Mouse (Mus musculus) fibroblast of lung, adult 2 months (primary cell): Measurements from ENCODE around the gene Msh4.
"Not testable (repeated sequence)": the region's sequence is repeated elsewhere in the genome, so short reads cannot be mapped to it uniquely, and the experiment has no call there.

Source experiments
- DNase-seq: peaks from one replicate; pipeline ENCODE4 v3.0.0-alpha.2; 2011; ENCODE audit warnings: low read depth

Gene Msh4

GRCm38 (mm10) chr3:153911197-153911881, 5.4 kb upstream of the Msh4 start:
- DNase-seq, result no peak

DNA sequence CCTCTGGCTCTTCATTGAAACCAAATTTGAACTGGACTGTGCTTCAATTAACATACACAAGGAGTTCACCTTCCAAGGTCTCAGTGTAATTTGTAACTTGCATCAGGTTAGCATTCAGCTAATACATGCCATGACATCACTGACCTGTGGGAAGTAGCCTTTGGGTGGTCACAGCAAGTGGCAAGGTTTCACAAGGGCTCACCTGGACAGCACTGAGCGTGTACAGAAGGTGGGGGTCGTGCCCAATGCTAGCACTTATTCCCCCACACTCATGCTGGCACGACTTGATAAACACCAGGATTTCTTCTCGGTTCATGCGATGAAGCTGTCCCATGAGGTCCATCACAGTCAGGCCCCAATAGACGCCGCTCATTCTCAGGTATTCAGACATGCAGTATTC, 4.6 kb upstream of the Msh4 start:
- DNase-seq, result no peak

DNA sequence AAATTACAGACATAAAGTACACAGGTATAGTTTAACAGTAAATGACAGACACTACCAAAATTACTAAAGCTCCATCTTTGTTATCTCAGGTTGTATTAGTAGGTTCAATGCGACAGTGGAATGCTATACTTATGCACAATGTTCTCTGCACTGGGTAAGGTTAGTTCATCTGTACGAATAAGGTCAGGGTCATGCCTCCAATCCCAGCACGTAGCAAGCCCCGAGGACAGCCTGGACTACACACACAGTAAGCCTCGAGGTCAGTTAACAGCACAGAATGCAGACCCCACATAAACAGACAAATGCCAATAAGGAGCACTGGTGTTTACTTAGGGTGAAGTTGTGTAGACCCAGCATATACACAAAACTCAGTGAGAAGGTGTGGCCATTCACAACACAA, 3.0 kb upstream of the Msh4 start:
- DNase-seq, result no peak

DNA sequence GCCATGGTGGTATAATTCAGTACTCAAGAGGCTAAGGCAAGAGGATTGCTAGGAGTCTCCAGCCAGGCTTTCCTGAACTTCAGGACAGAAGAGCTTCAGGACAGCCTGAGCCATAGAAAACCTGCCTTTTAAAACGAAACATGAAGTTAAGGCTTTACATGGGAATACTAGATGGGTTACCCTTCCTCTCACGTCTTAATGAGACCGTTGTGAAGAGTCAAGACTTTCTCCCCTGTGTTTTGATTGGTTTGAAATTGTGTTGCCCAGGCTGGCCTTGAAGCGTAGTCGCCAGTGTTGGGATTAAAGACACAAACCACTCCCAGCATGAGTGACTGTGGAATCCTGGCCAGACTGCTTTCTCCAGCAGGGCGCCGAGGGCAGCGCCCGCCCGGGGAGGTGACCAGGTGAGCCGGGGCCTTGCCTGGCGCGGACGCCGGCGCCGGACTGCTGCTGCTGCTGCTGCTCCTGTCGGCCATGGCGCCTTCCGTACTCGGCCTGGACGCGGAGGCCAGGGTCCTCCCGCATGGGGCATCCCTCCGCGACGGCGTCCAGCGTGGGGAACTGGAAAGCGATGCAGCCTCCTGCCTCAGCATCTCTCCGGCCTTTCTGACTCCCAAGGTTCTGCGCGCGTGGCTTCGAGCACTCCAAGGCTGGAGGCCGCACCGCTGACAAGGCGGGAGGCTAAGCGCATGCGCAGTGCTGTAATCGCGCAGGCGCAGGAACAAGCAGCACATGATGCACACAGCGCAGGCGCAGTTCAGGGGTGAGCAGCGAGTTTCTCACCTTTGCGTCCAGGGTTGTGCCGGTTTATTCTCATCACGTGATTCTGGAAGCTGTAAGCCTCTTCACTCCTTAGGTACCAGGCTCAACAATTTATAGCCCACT, 445 bp downstream of the Msh4 start:
- no peak for DNase-seq

- DNase-seq, result peak; percentile 48
Observed at GRCm38 (mm10) chr3:153904586-153904985, 1.4 kb downstream of the Msh4 start.

GRCm38 (mm10) chr3:153902595-153902994, 3.3 kb downstream of the Msh4 start:
- DNase-seq, result no peak

GRCm38 (mm10) chr3:153901904-153902303, 4.0 kb downstream of the Msh4 start:
- no peak for DNase-seq

DNA sequence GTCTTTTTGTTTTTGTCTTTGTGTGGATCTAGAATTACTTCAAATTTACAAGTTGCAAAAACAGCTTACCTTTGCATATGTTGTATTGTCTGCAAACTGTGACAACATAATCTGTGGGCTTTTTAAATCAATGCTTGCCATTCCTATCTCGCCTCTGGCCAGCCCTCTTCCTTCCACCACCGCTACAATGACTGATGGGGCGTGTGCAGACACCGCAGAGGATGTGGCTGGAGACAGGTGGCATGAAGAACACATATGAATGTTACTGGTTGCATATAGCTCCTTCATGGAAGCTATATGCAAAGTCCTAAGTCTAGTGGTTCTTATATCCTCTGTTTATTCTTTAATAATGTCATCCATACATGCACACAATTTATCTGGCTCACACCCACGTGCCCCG, 8.7 kb downstream of the Msh4 start:
- no peak for DNase-seq

DNA sequence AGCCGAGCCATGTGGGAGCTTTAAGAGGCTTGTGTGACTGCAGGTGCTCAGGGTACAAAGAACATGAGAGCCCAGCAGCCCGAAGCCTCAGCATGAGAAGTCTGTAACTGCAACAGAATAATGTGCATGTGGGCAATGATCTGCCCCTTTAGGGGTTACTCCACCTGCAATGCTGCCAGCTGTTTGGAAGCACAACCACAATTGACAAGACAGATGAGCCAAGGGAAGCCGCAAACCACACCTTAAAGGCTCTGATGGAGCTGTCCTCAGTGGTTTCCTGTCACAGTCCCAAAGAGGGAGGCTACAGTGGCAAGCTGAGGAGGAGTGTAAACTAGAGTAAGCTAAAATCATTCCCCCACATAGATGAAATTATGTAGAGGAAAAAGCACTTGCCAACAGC, 10.5 kb downstream of the Msh4 start:
- DNase-seq, result no peak

- no peak for DNase-seq
Observed at GRCm38 (mm10) chr3:153889188-153889781, 16.7 kb downstream of the Msh4 start.

DNA sequence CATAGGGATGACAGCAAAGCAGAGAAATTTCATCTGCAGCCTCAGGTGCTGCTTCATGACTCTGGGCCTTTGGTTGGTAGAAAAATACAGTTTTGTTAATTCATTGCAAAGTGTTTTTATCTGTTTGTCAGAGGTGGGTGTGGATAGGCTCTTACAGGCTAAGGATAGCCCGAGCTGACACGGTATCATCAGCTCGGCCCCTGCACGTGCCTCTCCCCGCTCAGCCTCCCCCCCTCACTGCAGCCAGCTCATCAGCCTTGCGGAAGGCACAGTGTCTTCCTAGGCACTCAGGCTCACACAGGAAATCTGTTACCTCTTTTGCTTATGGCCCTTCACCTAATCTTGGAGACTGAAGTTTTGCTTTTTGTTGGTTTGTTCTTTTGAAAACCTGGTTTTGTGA, 17.8 kb downstream of the Msh4 start:
- no peak for DNase-seq

DNA sequence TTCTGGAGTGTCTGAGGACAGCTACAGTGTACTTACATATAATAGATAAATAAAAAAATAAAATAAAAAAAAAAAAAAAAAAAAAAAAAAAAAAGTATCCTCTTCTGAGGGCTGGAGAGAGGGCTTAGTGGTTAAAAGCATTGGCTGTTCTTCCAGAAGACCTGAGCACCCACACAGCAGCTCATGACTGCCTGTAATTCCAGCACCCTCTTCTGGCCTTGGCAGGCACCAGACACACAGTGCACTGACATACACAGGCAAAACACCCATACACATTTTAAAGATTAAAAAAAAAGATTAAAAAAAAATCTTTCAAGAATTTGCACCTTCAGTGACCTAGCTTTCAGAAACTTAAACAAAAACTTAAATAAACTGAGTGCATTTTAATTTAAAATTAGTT, 19.6 kb downstream of the Msh4 start:
- DNase-seq, result no peak

DNA sequence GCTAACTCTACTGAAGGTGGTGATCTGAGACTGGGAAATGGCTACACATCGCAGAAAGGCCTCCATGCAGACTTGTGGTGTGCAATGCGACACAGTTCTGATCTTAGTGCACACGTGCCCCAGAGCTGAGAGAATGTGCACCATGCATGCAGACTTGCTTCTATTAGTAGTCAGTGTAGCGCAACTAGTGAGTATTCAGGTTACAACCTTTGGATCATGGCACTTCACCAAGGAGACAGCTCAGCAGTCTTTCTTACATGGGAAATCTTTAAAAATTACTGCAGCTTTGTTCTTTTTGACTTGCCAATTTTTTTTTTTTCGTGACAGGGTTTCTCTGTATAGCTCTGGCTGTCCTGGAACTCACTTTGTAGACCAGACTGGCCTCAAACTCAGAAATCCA, 34.5 kb downstream of the Msh4 start:
- DNase-seq, result no peak

GRCm38 (mm10) chr3:153867149-153868136, 38.5 kb downstream of the Msh4 start:
- no peak for DNase-seq

DNA sequence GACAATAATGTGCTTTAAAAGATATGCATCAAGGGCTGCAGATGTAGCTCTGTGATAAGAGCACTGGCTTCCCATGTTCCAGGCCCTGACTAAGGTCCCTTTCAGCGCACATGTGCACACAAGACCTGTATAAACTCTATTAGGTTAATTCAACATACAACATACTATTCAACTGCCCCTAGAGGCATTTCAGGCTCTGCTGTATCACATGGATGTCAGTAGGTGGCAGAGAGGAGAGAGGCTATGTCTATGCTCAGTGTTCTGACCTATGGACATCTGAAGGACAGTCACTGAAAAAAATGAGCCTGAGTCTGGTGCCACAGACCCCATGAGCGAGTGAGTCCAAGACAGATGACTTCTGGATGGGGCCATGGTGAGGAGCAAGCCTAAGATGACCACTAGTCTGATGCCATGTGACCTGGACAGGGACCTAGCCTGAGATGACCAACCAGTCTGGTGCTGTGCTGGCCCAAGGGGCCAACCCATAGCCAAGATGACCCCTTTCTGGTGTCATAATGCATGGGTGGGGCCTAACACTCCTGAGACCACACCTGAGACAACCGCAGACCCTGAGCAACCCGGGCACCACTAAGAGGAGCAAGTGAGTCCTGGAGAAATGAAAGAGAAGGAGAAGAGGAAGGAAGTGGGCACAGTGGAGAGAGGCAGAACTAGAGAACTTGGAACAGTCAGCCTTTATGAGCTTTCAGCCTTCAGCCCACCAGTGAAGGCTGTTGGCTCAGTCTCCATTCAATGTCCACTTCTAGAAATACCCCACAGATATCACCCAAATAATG, 41.1 kb downstream of the Msh4 start:
- no peak for DNase-seq

GRCm38 (mm10) chr3:153863816-153864215, 42.1 kb downstream of the Msh4 start:
- DNase-seq, result no peak

- not testable (repeated sequence) for DNase-seq
Observed at GRCm38 (mm10) chr3:153860392-153860791, 45.5 kb downstream of the Msh4 start.

DNA sequence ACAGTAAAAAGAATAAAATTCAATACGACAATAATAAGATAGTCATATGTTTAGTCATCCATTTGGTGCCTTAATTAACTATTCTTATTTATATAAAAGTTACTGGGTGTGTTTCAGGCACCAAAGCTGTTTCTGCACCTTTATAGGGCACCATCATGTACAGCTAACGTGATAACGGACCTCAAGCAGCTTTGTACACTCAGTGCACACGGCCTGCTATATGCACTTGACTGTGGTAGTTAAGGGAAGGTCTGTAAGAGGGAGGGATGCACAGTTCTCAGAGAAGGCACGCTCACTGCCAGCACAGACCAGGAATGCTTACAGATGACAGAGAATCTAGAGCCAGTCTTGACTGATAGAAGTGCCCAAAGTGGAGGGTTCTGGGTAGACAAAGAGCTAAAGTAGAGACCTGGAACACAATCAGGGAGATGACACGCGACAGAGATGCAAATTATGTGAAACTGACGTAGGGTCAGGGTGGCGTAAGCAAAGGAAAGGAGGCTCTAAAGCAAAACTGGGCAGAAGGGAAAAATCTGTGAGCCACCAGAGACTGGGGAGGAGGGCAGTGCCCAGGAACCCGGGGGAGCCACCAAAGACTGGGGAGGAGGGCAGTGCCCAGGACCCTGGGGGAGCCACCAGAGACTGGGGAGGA, 47.5 kb downstream of the Msh4 start:
- no peak for DNase-seq

GRCm38 (mm10) chr3:153852266-153852665, 53.7 kb downstream of the Msh4 start:
- DNase-seq, result no peak

DNA sequence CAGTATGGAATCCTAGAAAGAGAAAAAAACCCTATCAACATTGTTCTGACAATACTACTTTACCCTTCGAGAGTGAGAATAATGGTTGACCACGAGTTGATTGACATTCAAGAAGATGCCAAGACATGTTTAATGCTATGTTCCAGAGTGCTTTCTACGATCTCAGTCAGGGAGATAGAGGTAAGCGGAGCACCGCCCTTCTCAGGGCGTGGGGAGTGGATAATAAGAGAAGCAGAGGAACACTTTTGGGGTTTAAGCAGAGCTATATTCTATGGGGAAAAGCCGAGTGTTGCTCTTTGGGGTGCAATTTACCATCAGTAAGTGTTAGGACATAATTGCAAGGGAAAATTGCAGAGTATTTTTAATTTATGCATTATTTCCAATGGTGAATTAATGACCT, 55.2 kb downstream of the Msh4 start:
- no peak for DNase-seq
